Mouse (Mus musculus) testis, postnatal 14 days (tissue): ENCODE data around the gene Nudt5.
A peak's percentile ranks its signal among the peaks of the same experiment; 100 is the strongest.
"Not testable (repeated sequence)": the region's sequence is repeated elsewhere in the genome, so short reads cannot be mapped to it uniquely, and the experiment has no call there.

Experiments
- DNase-seq: peaks from one replicate; pipeline ENCODE4 v3.0.0; 2021; ENCODE audit warnings: low spot score

The Nudt5 gene

GRCm38 (mm10) chr2:5844873-5845631 is at the start of gene Nudt5, which contains the start of gene Cdc123:
Gene Nudt5 (plus strand): TSS chr2:5845019.
Gene Cdc123 (minus strand): TSS chr2:5845164.
- peak; percentile 89 for DNase-seq

- DNase-seq, result no peak
Observed at GRCm38 (mm10) chr2:5797816-5798672, 46.8 kb upstream of the Nudt5 start.

GRCm38 (mm10) chr2:5801182-5801640 is 43.6 kb upstream of the Nudt5 start:
- no peak for DNase-seq

- DNase-seq, result no peak
Observed at GRCm38 (mm10) chr2:5801927-5802590, 42.8 kb upstream of the Nudt5 start.

- no peak for DNase-seq
Observed at GRCm38 (mm10) chr2:5804440-5805045, 40.3 kb upstream of the Nudt5 start.

- DNase-seq, result no peak
Observed at GRCm38 (mm10) chr2:5805228-5805627, 39.6 kb upstream of the Nudt5 start.

GRCm38 (mm10) chr2:5806201-5806600 is 38.6 kb upstream of the Nudt5 start:
- not testable (repeated sequence) for DNase-seq

- no peak for DNase-seq
Observed at GRCm38 (mm10) chr2:5810036-5810718, 34.6 kb upstream of the Nudt5 start.

GRCm38 (mm10) chr2:5811235-5811782 is 33.5 kb upstream of the Nudt5 start:
- no peak for DNase-seq

- DNase-seq, result no peak
Observed at GRCm38 (mm10) chr2:5821264-5821663, 23.6 kb upstream of the Nudt5 start.

GRCm38 (mm10) chr2:5822449-5822848 is 22.4 kb upstream of the Nudt5 start:
- DNase-seq, result no peak

- no peak for DNase-seq
Observed at GRCm38 (mm10) chr2:5824213-5824612, 20.6 kb upstream of the Nudt5 start.

GRCm38 (mm10) chr2:5824685-5825084 is 20.1 kb upstream of the Nudt5 start:
- DNase-seq, result no peak

- no peak for DNase-seq
Observed at GRCm38 (mm10) chr2:5825265-5825913, 19.4 kb upstream of the Nudt5 start.

GRCm38 (mm10) chr2:5840815-5841214 is 4.0 kb upstream of the Nudt5 start:
- DNase-seq, result no peak

GRCm38 (mm10) chr2:5844181-5844872 is 492 bp upstream of the Nudt5 start:
- no peak for DNase-seq

GRCm38 (mm10) chr2:5845826-5846225 is 1.0 kb downstream of the Nudt5 start:
- DNase-seq, result no peak

GRCm38 (mm10) chr2:5851116-5851515 is 6.3 kb downstream of the Nudt5 start:
- no peak for DNase-seq

- DNase-seq, result no peak
Observed at GRCm38 (mm10) chr2:5851866-5852265, 7.0 kb downstream of the Nudt5 start.

- no peak for DNase-seq
Observed at GRCm38 (mm10) chr2:5862834-5863233, 18.0 kb downstream of the Nudt5 start, which contains the start of gene Gm13199. Gene Gm13199 (minus strand): TSS chr2:5862934.
